Mouse (Mus musculus): Measurements from ENCODE around the gene Gpd1l. TPM values are rescaled to one million over a fixed set of nuclear protein-coding genes. Genes with fewer than 3 reads are reported as not detected.

Gene Gpd1l
- polyA plus RNA-seq, 1 experiment from 2014 or later, result 11.7 TPM

GRCm38 (mm10) chr9:114960043-114960789 is 26.4 kb upstream of the Gpd1l start:
- H3K36me3 ChIP-seq (ENCODE audit: control insufficient read depth, insufficient read depth, low read length), result no peaks in the 10 kb centered on the region
- no peak overlapping the region for H3K4me3 ChIP-seq (ENCODE audit: low read depth, low read length)
- no peaks in the 10 kb centered on the region for H3K4me1 ChIP-seq (ENCODE audit: control insufficient read depth, insufficient read depth, low read length)
- no peak overlapping the region for H3K9ac ChIP-seq (replicated peaks; ENCODE audit: low read depth, low read length)
- no peak for ATAC-seq (ENCODE audit: insufficient number of reproducible peaks, insufficient read depth, low FRiP score, low read depth)
- no peaks in the 10 kb centered on the region for H3K9me3 ChIP-seq (ENCODE audit: control insufficient read depth, low read depth, low read length)
- no peaks in the 10 kb centered on the region for H3K27me3 ChIP-seq (ENCODE audit: control insufficient read depth, insufficient read depth, low read length)
- 60% methylated on average over 4 of the region's 4 CpGs for WGBS
- no peak overlapping the region for H3K4me2 ChIP-seq (replicated peaks; ENCODE audit: low read depth, low read length)
- H3K27ac ChIP-seq (ENCODE audit: low read length), result peak overlapping the region; percentile 29; the same call in 1 of the 2 replicates

GRCm38 (mm10) chr9:114956945-114957344 is 23.2 kb upstream of the Gpd1l start:
- Histone ChIP-seq H3K36me3 (ENCODE audit: control insufficient read depth, insufficient read depth, low read length) (no peaks in the 10 kb centered on the region), H3K4me1 (ENCODE audit: control insufficient read depth, insufficient read depth, low read length) (no peaks in the 10 kb centered on the region), H3K27ac (ENCODE audit: low read length) (no peak overlapping the region), H3K4me2 (replicated peaks; ENCODE audit: low read depth, low read length) (no peak overlapping the region), H3K9me3 (ENCODE audit: control insufficient read depth, low read depth, low read length) (no peaks in the 10 kb centered on the region), H3K4me3 (ENCODE audit: low read depth, low read length) (no peak overlapping the region), H3K9ac (replicated peaks; ENCODE audit: low read depth, low read length) (no peak overlapping the region), H3K27me3 (ENCODE audit: control insufficient read depth, insufficient read depth, low read length) (no peaks in the 10 kb centered on the region)
- 39% methylated on average over 5 of the region's 5 CpGs for WGBS
- ATAC-seq (ENCODE audit: insufficient number of reproducible peaks, insufficient read depth, low FRiP score, low read depth), result no peak

- Histone ChIP-seq H3K4me1 (ENCODE audit: control insufficient read depth, insufficient read depth, low read length) (no peaks in the 10 kb centered on the region), H3K27me3 (ENCODE audit: control insufficient read depth, insufficient read depth, low read length) (no peaks in the 10 kb centered on the region), H3K4me2 (replicated peaks; ENCODE audit: low read depth, low read length) (no peak overlapping the region), H3K9ac (replicated peaks; ENCODE audit: low read depth, low read length) (no peak overlapping the region), H3K27ac (ENCODE audit: low read length) (no peak overlapping the region), H3K9me3 (ENCODE audit: control insufficient read depth, low read depth, low read length) (no peaks in the 10 kb centered on the region), H3K4me3 (ENCODE audit: low read depth, low read length) (no peak overlapping the region), H3K36me3 (ENCODE audit: control insufficient read depth, insufficient read depth, low read length) (no peaks in the 10 kb centered on the region)
- WGBS, result 86% methylated on average over 11 of the region's 11 CpGs
- no peak for ATAC-seq (ENCODE audit: insufficient number of reproducible peaks, insufficient read depth, low FRiP score, low read depth)
Measured at GRCm38 (mm10) chr9:114955340-114955739, 21.6 kb upstream of the Gpd1l start.

- Histone ChIP-seq H3K9ac (replicated peaks; ENCODE audit: low read depth, low read length) (no peak overlapping the region), H3K36me3 (ENCODE audit: control insufficient read depth, insufficient read depth, low read length) (no peaks in the 10 kb centered on the region), H3K4me1 (ENCODE audit: control insufficient read depth, insufficient read depth, low read length) (no peaks in the 10 kb centered on the region; the same call in 1 of the 2 replicates), H3K9me3 (ENCODE audit: control insufficient read depth, low read depth, low read length) (no peaks in the 10 kb centered on the region), H3K27me3 (ENCODE audit: control insufficient read depth, insufficient read depth, low read length) (no peaks in the 10 kb centered on the region), H3K27ac (ENCODE audit: low read length) (no peak overlapping the region), H3K4me3 (ENCODE audit: low read depth, low read length) (no peak overlapping the region), H3K4me2 (replicated peaks; ENCODE audit: low read depth, low read length) (no peak overlapping the region)
- no peak for ATAC-seq (ENCODE audit: insufficient number of reproducible peaks, insufficient read depth, low FRiP score, low read depth)
- 44% methylated on average over 1 of the region's 1 CpGs for WGBS
Measured at GRCm38 (mm10) chr9:114952866-114953265, 19.1 kb upstream of the Gpd1l start.

GRCm38 (mm10) chr9:114948395-114948794 is 14.6 kb upstream of the Gpd1l start:
- H3K4me1 ChIP-seq (ENCODE audit: control insufficient read depth, insufficient read depth, low read length), result no peaks in the 10 kb centered on the region; the same call in 1 of the 2 replicates
- no peak overlapping the region for H3K27ac ChIP-seq (ENCODE audit: low read length)
- no peaks in the 10 kb centered on the region for H3K9me3 ChIP-seq (ENCODE audit: control insufficient read depth, low read depth, low read length)
- H3K36me3 ChIP-seq (ENCODE audit: control insufficient read depth, insufficient read depth, low read length), result no peaks in the 10 kb centered on the region
- H3K4me3 ChIP-seq (ENCODE audit: low read depth, low read length), result no peak overlapping the region
- H3K27me3 ChIP-seq (ENCODE audit: control insufficient read depth, insufficient read depth, low read length), result no peaks in the 10 kb centered on the region
- 50% methylated on average over 5 of the region's 5 CpGs for WGBS
- no peak overlapping the region for H3K4me2 ChIP-seq (replicated peaks; ENCODE audit: low read depth, low read length)
- no peak for ATAC-seq (ENCODE audit: insufficient number of reproducible peaks, insufficient read depth, low FRiP score, low read depth)
- H3K9ac ChIP-seq (replicated peaks; ENCODE audit: low read depth, low read length), result no peak overlapping the region

GRCm38 (mm10) chr9:114945576-114945975 is 11.8 kb upstream of the Gpd1l start:
- 86% methylated on average over 6 of the region's 6 CpGs for WGBS
- Histone ChIP-seq H3K4me2 (replicated peaks; ENCODE audit: low read depth, low read length) (no peak overlapping the region), H3K4me1 (ENCODE audit: control insufficient read depth, insufficient read depth, low read length) (no peaks in the 10 kb centered on the region; the same call in 1 of the 2 replicates), H3K9me3 (ENCODE audit: control insufficient read depth, low read depth, low read length) (no peaks in the 10 kb centered on the region), H3K4me3 (ENCODE audit: low read depth, low read length) (no peak overlapping the region), H3K27ac (ENCODE audit: low read length) (no peak overlapping the region), H3K9ac (replicated peaks; ENCODE audit: low read depth, low read length) (no peak overlapping the region), H3K36me3 (ENCODE audit: control insufficient read depth, insufficient read depth, low read length) (no peaks in the 10 kb centered on the region), H3K27me3 (ENCODE audit: control insufficient read depth, insufficient read depth, low read length) (no peaks in the 10 kb centered on the region)
- ATAC-seq (ENCODE audit: insufficient number of reproducible peaks, insufficient read depth, low FRiP score, low read depth), result no peak

- Histone ChIP-seq H3K4me1 (ENCODE audit: control insufficient read depth, insufficient read depth, low read length) (no peaks in the 10 kb centered on the region; the same call in 1 of the 2 replicates), H3K36me3 (ENCODE audit: control insufficient read depth, insufficient read depth, low read length) (no peaks in the 10 kb centered on the region), H3K27ac (ENCODE audit: low read length) (no peak overlapping the region), H3K9me3 (ENCODE audit: control insufficient read depth, low read depth, low read length) (no peaks in the 10 kb centered on the region), H3K4me2 (replicated peaks; ENCODE audit: low read depth, low read length) (no peak overlapping the region), H3K9ac (replicated peaks; ENCODE audit: low read depth, low read length) (no peak overlapping the region), H3K27me3 (ENCODE audit: control insufficient read depth, insufficient read depth, low read length) (no peaks in the 10 kb centered on the region), H3K4me3 (ENCODE audit: low read depth, low read length) (no peak overlapping the region)
- WGBS, result 86% methylated on average over 3 of the region's 3 CpGs
- no peak for ATAC-seq (ENCODE audit: insufficient number of reproducible peaks, insufficient read depth, low FRiP score, low read depth)
Measured at GRCm38 (mm10) chr9:114944642-114945041, 10.9 kb upstream of the Gpd1l start.

- H3K9me3 ChIP-seq (ENCODE audit: control insufficient read depth, low read depth, low read length), result no peaks in the 10 kb centered on the region
- ATAC-seq (ENCODE audit: insufficient number of reproducible peaks, insufficient read depth, low FRiP score, low read depth), result no peak
- no peaks in the 10 kb centered on the region for H3K36me3 ChIP-seq (ENCODE audit: control insufficient read depth, insufficient read depth, low read length)
- H3K4me1 ChIP-seq (ENCODE audit: control insufficient read depth, insufficient read depth, low read length), result no peaks in the 10 kb centered on the region
- no peak overlapping the region for H3K4me3 ChIP-seq (ENCODE audit: low read depth, low read length)
- 75% methylated on average over 2 of the region's 2 CpGs for WGBS
- no peak overlapping the region for H3K9ac ChIP-seq (replicated peaks; ENCODE audit: low read depth, low read length)
- no peak overlapping the region for H3K27ac ChIP-seq (ENCODE audit: low read length)
- no peaks in the 10 kb centered on the region for H3K27me3 ChIP-seq (ENCODE audit: control insufficient read depth, insufficient read depth, low read length)
- no peak overlapping the region for H3K4me2 ChIP-seq (replicated peaks; ENCODE audit: low read depth, low read length)
Measured at GRCm38 (mm10) chr9:114936687-114937086, 2.9 kb upstream of the Gpd1l start.

GRCm38 (mm10) chr9:114935321-114935720 is 1.5 kb upstream of the Gpd1l start:
- 82% methylated on average over 4 of the region's 4 CpGs for WGBS
- Histone ChIP-seq H3K4me3 (ENCODE audit: low read depth, low read length) (no peak overlapping the region), H3K4me2 (replicated peaks; ENCODE audit: low read depth, low read length) (no peak overlapping the region), H3K9me3 (ENCODE audit: control insufficient read depth, low read depth, low read length) (no peaks in the 10 kb centered on the region), H3K27me3 (ENCODE audit: control insufficient read depth, insufficient read depth, low read length) (no peaks in the 10 kb centered on the region), H3K27ac (ENCODE audit: low read length) (no peak overlapping the region), H3K36me3 (ENCODE audit: control insufficient read depth, insufficient read depth, low read length) (no peaks in the 10 kb centered on the region), H3K4me1 (ENCODE audit: control insufficient read depth, insufficient read depth, low read length) (no peaks in the 10 kb centered on the region), H3K9ac (replicated peaks; ENCODE audit: low read depth, low read length) (no peak overlapping the region)
- ATAC-seq (ENCODE audit: insufficient number of reproducible peaks, insufficient read depth, low FRiP score, low read depth), result no peak
